Mouse (Mus musculus) layer of hippocampus, adult 18-20 months (tissue): ENCODE data around the gene Nfia. TPM values are rescaled to one million over a fixed set of nuclear protein-coding genes. Genes with fewer than 3 reads are reported as not detected.

ENCODE experiments used
- DNase-seq, 2 experiments: peaks; one replicate each; pipeline ENCODE4 v3.0.0; 2022; ENCODE audit warnings: low spot score in 2 of 2
- total RNA-seq, 2 experiments: library from RNA; stranded (reverse); gene quantifications; 2 replicates each; pipeline ENCODE4 v1.2.3; 2021

Gene Nfia
- total RNA-seq, 2 experiments from 2014 or later: 94.5 to 95.9 TPM

DNA sequence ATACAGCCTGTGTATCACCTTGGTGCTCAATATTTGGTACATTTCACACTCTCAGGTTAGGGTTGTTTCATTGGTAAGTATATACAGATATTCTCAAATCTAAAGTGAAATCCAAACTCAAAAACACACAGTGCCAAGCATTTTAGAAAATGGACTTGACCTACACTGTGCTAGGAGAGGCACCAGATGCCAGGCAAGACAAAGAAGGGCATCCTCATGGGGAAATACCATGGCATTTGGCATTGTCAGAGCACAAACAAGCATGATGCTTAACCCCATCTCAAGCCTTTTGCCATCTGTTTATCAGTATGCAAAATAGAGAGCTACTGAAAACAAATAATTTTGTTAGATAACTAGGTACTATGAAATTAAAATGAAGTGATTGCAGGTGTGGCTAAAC, 274.8 kb downstream of the Nfia start:
- no peak for DNase-seq

- no peak for DNase-seq
Observed at GRCm38 (mm10) chr4:98049584-98049983, 277.1 kb downstream of the Nfia start.

DNA sequence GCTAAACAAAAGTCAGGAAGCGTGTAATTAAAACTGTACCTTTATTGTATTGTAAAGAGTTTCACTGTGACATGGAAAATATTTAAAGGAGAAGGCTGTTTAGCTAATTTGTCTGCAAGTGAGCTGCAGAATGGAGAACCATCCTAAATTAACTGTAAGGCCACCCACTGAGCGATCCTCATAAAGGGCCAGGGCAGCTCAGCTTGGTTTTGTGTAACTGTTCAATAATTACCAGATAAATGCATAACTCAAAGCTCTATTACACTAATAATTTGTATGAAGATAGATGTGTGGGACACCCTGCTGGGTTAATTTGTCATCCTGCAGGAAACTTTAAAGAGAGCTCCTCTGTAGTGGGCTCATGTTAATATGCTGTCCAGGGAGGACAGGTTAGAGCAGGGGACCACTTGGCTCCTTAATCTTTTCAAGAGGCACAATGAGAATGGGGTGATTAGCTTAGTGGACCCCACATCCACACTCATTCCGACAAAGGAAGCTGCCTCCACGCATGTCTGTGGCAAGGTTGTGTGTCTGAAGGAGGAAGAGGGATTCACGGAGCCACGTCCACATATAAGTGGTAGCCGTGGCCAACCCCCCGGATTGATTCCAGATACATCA, 277.6 kb downstream of the Nfia start:
- DNase-seq: no peak

DNA sequence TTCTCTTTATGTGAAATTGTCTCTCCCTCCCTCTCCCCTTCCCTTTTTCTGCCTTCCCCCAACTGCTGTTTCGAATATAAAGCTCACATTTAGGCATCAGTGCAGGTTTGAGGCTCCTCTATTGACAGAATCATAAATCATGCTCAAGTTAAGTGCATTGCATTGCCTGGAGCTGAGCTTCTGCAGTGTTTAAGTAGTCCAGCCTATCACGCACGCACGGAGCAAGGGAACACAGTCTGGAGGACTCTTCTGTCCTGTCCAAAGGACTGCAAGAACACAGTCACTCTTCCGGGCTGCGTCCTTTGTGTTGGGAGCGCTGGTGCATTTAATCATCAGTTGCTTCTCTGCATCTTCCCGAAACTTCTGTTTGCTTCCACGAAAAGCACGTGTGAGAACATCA, 278.2 kb downstream of the Nfia start:
- no peak for DNase-seq

GRCm38 (mm10) chr4:98051326-98051725, 278.8 kb downstream of the Nfia start:
- no peak for DNase-seq

GRCm38 (mm10) chr4:98055036-98055435, 282.5 kb downstream of the Nfia start:
- peak in 1 of 2 experiments; percentile 20 for DNase-seq

DNA sequence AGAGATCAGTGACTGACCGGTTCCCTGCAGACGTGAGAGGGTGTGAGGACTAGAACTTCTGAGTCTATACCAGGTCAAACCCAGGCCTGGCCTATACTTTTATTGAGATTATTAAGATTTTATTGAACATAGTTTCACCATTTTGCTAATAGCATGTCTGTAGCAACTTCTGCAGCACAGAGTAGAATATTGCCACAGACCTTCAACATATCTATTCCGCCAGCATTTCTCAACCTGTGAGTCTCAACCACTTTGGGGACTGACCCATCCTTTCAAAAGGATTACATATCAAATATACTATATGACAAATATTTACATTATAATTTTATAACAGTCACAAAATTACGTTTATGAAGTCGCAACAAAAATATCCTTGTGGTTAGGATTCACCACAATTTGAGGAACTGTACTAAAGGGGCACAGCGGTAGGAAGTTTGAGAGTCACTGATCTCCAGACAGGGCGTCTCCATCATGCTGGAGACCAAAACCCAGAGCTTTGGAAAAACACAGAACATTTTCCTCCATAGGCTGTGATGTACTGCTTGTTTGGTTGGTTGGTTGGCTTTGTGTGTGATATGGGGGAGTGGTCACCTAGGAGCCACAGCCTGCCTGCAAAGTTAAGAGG, 284.0 kb downstream of the Nfia start:
- DNase-seq: no peak

DNA sequence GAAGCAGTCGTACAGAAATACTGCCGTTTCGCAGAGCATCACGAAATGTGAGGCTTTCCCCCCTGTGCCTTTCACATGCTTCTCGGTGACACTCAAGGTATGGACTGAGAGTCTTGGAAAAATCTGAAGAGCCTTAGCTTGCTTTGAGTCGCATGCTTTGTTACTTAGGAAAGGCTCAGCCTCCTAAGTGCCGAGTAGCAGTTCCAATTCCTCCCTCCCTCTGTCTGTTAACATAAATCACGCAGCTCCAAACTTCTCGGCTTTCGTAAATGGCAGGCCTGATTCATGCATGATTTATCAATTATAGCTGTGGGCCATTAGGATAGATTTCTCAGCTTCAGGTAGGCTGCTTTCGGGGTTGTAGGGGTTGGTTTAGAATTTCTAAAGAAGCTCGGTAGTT, 284.7 kb downstream of the Nfia start:
- no peak for DNase-seq

DNA sequence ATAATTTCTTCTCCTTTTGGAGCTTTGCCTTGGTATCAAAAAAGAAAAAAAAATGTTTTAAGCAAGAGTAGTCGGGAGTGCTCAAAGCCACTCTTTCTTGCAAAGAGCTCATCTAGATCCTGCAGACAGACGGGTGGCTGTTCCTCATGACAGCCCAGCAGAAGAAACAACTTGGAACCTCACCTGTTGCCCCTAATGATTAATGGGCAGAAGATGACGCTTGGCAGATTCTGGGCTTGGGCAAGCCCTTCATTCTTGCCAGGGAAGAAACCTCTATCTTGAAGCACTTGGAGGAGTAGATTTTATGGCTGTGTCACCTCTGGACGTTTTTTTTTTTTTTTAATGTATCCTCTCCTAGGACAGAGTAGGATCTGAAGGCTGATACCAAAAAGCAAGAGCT, 285.2 kb downstream of the Nfia start:
- DNase-seq: no peak

DNA sequence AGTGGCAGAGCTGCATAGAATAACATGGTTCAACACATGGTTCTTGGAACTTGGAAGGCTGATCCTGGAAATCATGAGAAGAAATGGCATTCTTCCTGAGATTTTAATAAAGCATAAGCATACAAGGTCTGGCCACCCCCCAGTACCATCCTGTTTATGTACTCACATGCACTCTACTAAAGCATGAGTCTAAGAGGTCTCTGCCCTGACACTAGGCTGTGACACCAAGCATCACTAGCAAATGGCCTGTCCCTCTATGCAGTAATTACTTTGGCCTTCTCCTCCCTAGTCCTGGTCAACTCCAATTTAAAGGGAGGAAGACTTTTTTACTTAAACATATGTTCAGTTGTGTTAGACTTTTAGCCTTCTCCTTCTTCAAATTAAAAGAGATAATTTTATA, 285.6 kb downstream of the Nfia start:
- DNase-seq: no peak

DNA sequence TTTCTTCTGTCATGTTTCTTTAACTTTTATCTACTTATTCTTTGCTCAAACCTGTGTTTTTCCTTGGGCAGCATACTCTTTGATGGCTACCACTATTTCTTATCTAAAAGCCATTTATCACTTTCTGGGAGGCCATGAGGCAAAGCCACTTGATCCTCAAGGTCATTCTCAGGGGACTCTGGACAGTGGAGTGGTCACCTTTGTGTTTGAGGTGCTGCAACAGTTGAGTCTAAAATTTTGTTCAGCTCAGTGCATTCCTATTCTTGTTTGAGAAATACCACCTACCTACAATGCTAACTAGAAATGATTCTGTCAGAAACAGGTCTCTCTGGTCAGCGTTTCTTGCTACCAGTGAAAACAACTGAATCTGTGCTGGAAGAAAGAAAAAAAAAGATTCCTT, 288.1 kb downstream of the Nfia start:
- no peak for DNase-seq

- DNase-seq: no peak
Observed at GRCm38 (mm10) chr4:98061086-98061485, 288.6 kb downstream of the Nfia start.

DNA sequence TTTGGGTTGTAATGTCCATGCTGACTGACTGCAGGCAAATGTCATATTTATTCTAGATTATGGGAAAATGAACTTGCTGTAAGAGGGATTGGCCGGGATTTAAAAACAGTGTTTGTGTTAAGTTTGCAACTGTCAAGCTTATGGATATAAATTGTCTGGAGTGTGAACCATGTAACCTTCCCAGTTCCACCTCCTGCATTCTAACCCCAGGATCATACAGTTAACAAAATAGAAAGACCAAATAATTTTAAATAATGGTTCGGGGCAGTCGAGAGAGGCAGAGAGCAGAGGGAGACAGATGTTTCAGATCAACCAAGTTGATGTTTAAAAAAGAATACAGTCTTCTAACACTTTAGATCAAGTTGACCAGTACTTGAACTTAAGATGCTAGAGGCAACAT, 290.7 kb downstream of the Nfia start:
- DNase-seq: no peak

DNA sequence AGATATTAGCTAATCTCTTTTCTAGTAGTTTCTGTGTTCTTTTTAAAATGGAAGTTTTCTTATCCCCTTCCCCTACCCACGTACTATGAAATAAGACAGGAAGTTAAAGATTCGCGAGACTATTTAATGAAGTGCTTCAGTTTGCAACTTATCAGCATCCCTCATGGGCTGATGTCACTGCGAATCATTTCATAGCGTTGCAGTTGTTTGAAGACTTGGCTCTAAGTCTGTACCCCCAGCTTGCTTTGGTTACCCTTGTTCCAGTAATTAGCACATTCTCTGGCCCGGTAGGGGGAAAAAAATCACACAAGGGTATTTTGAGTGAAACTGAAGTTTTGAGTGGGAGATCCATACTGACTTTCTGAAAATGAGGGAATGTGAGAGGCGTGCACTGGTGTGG, 303.6 kb downstream of the Nfia start:
- no peak for DNase-seq

DNA sequence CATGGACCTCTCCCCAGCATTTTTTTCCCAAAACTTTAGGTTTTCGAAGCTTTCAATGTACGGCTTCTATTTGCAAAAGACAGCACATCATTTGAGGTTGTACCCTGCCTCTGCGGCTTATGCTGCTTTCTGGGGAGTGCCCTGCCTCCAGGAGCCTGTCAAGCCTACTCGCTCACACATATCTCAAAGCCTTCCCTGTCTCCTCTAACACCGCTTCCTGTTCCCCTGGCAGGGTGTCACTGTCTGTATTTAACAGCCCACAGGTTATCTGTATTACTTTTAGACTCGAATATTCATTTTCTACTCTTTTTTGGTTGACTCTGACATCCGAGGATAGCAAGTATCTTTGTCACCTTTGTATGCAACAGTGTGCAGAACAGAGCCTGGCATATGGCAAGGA, 304.1 kb downstream of the Nfia start:
- no peak for DNase-seq

DNA sequence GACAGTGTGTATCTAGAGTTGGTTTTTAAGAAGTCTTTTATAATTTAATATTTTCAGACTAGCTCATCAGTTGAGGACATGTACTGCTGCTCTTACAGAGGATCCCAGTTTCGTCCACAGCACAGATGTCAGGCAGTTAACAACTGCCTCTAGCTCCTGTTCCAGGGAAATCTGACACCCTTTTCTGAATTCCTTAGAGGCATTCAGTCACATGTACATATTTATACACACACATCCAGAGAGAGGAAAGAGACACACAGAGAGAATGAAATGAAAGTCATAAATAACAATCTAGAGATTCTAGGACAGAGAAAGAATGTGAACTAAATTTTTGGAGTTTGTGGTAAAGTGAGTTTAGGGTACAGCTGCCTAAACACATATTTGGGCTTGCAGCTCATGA, 308.1 kb downstream of the Nfia start:
- DNase-seq: no peak

DNA sequence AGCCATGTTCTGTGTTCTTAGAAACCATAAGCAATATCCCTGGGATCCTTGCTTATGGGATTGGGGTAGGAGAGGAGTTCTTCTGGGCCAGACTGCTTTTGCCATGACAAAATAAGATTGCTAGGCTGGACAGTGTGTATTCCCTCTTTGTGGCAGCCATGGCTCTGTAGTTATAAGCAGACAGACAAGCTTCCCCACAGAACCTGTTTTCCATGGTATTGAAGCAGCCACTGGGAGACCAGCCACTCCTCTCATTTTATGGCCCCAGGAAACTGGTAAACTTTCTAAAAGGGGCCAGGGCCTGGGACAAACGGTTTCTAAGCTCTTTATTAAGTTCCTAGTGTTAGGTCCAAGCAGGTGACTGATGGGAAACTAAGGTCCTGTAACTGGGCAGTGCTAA, 309.4 kb downstream of the Nfia start:
- DNase-seq: no peak

GRCm38 (mm10) chr4:98082512-98082911, 310.0 kb downstream of the Nfia start:
- DNase-seq: no peak

DNA sequence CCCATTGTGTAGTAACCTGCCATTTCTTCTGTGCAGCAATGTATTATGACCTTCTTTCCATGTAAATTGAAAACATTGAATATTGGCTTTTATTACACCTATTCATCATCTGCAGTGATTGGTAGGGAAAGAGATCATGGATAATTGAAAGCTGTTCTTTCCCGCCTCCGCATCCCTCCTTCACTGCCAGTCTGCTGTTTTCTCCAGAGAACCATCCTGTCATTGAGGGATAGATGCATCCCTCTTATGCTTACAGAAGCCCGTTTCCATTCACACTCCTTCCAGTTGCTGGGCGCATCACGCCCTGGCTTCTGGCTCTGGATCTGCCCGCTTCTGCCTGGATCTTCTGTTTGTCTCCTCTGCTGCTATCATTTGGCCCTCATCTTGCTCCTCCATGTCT, 312.5 kb downstream of the Nfia start:
- DNase-seq: peak; percentile 47 to 81

DNA sequence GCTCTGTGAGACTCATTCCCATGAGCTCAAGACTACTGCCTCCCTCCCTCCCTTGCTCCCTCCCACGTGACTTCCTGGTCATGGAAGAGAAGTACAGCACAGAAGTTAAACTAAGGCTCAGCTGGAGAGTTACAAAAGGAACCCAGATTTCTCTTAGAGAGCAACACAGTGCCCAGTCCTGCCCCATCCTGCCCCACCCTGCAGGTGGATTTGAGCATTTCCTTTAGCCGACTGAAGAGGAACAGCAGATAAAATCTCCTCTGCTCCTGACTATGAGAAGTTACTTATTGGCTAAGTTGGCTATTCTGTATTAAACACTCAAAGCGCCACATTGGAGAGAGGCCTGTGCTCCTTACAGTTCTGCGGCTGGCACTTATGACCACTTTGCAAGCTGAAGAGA, 314.4 kb downstream of the Nfia start:
- no peak for DNase-seq

DNA sequence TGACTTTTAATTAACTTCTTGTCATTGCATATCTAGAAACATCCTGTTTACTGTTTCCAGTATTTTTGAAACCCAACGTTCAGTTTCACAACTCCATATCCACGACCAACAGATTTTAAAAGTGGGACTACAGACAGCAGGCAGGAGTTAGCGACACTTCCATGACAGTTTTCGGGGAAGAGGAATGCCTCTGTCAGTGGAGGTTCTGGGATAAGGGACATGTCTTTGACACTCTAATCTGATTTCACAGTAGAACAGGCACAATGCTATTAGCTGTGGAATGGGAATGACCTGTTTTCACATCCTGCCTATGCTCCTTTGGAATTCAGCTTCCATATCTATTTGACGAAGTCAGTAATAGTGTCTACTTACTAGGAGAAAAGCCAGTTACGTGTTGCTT, 317.5 kb downstream of the Nfia start:
- DNase-seq: no peak

GRCm38 (mm10) chr4:98090586-98090985, 318.1 kb downstream of the Nfia start:
- no peak for DNase-seq

DNA sequence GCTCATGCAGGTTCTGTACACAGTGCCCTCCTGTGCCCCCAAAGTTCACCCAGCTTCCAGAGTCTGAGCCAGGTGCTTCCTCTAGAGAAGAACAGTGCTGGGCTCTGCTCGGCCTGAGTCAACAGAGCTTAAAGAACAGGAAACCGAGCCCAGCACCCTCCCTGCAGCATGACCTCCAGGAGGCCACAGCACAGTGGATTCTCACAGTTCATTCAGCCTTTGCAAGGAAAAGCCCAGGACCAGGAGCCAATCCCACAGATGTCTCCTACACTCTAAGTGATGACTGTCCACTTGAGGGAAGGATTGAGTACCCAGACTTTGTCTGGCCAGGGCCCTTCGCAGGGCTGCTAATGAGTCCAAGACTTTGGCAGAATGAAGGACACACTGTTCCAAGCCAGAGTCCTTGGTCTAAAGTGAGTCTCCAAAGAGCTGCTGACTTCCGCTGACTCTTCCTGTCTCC, 318.9 kb downstream of the Nfia start:
- DNase-seq: peak in 1 of 2 experiments; percentile 21
